Mouse (Mus musculus) forebrain, embryonic 15.5 days (tissue): ENCODE measurements around the gene Mrpl30. TPM values are rescaled to one million over a fixed set of nuclear protein-coding genes. Genes with fewer than 3 reads are reported as not detected.

Experiments used
- ATAC-seq: fragments of 200-750 bp; cut with Nextera tagmentation; replicated peaks from 2 replicates; pipeline ENCODE4 v1.8.0; 2017; ENCODE audit warnings: mild to moderate bottlenecking, moderate TSS enrichment, moderate library complexity
- H3K27ac ChIP-seq: fragments of 300-500 bp; sonication (generic); replicated peaks from 2 replicates; pipeline ENCODE4 v1.5.1; 2015; ENCODE audit warnings: mild to moderate bottlenecking, inconsistent platforms
- H3K27me3 ChIP-seq: fragments of 300-500 bp; sonication (generic); 2 replicates; pipeline ENCODE4 v1.6.1; 2015; ENCODE audit warnings: inconsistent platforms
- H3K36me3 ChIP-seq: fragments of 300-500 bp; sonication (generic); 2 replicates; pipeline ENCODE4 v1.6.1; 2015; ENCODE audit warnings: mild to moderate bottlenecking, inconsistent platforms
- H3K4me1 ChIP-seq: fragments of 300-500 bp; sonication (generic); 2 replicates; pipeline ENCODE4 v1.6.1; 2015; ENCODE audit warnings: inconsistent platforms
- H3K4me2 ChIP-seq: fragments of 300-500 bp; sonication (generic); replicated peaks from 2 replicates; pipeline ENCODE4 v1.6.1; 2015; ENCODE audit warnings: mild to moderate bottlenecking, inconsistent platforms
- H3K4me3 ChIP-seq: fragments of 300-500 bp; sonication (generic); 2 replicates; pipeline ENCODE4 v1.5.1; 2015; ENCODE audit warnings: mild to moderate bottlenecking, inconsistent platforms
- H3K9ac ChIP-seq: fragments of 300-500 bp; sonication (generic); replicated peaks from 2 replicates; pipeline ENCODE4 v1.6.1; 2015; ENCODE audit warnings: mild to moderate bottlenecking, inconsistent platforms
- H3K9me3 ChIP-seq: fragments of 300-500 bp; sonication (generic); 2 replicates; pipeline ENCODE4 v1.6.1; 2016; ENCODE audit warnings: inconsistent platforms
- WGBS: fragments of 180-500 bp; shearing (Covaris S2); methylation state at CpG from one replicate; pipeline ENCODE4 v1.1.7; 2015; ENCODE audit warnings: mixed read lengths; 5-methylcytosine and 5-hydroxymethylcytosine counted together
- polyA plus RNA-seq: library from polyadenylated mRNA; unstranded; fragments of >200 nt; fragmentation: Nextera tagmentation; extraction: Ambion mirVana; gene quantifications from 2 replicates; pipeline ENCODE4 v1.2.1, GENCODE M21; 2015

The Mrpl30 gene
- polyA plus RNA-seq, 1 experiment from 2014 or later = 242 TPM

DNA sequence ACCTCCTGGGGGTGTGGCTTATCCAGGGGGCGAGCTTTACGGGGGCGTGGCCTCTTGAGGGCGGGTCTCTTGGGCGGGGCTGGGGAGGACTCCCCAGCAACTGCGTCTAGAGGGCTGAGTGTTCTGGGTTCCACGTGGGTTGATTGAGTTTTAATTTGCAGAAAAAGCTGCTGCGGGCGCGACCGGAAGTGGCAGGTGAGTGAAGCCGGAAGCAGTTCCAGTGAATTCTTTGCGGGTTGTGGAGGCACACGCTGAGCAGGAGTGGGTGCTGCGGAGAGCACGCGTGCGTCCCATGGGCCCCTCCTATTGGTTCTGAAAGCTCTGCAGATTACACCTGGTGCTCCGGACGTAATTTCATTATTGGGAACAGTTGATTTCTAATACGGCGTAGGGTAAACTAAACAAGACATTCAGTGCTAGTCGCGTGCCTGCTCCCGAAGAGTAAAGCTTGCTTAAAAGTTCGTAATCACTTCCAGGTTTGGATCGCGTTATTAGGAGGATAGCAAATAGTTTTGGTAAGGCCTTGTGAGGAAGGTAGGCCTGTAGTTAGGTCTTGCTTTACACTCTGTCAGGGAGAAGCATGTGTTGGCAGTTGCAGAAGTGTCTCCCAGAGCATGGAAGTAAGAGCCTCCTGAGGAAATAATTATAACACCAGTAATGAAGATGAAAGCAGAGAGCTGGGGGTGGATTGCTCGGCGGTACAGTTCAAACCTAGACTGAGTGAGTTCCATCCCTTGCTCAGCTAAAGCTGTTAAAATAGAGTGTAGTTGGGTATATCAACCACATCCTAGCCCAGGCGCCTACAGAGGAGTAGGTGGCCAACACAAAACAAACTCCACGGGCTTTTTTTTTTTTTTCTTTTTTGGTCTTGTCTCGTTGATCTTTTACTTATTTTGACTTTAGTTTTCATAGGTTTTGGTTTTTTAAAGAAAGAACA is 17.9 kb upstream of the Mrpl30 start:
- peak overlapping the region; percentile 48 for H3K4me3 ChIP-seq
- 6% methylated on average over 33 of the region's 33 CpGs for WGBS
- no peaks in the 10 kb centered on the region for H3K9me3 ChIP-seq
- peak; percentile 95 for ATAC-seq
- peaks cover 13% of the 10 kb centered on the region; the same call in 1 of the 2 replicates for H3K27me3 ChIP-seq
- peak overlapping the region; percentile 69 for H3K4me2 ChIP-seq
- peaks cover 13% of the 10 kb centered on the region for H3K4me1 ChIP-seq
- peak overlapping the region; percentile 42 for H3K9ac ChIP-seq
- H3K36me3 ChIP-seq = peaks cover 18% of the 10 kb centered on the region
- peak overlapping the region; percentile 71 for H3K27ac ChIP-seq

DNA sequence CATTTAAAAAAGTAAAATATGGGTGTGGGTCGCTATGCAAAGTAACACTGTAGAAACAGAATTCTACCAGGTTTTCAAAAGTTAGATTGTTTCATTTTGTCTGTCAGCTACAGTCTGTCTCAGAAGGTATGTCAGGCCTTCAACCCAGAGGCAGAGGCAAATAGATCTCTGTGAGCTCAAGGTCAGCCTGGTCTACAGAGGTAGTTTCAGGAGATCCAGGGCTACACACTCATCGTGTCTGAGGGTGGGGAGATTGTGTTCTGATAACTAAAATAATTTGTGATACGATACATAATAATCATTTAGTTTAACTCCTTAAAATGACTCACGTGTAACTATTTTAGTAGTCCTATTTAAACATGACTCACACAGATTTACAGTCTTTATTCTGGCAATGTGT is 17.1 kb upstream of the Mrpl30 start:
- Histone ChIP-seq H3K9me3 (no peaks in the 10 kb centered on the region), H3K4me1 (peaks cover 13% of the 10 kb centered on the region), H3K9ac (no peak overlapping the region), H3K4me2 (peak overlapping the region; percentile 69), H3K36me3 (peaks cover 19% of the 10 kb centered on the region), H3K27me3 (peaks cover 13% of the 10 kb centered on the region; the same call in 1 of the 2 replicates), H3K27ac (no peak overlapping the region), H3K4me3 (peak overlapping the region; percentile 48; the same call in 1 of the 2 replicates)
- WGBS = 94% methylated on average over 4 of the region's 4 CpGs
- no peak for ATAC-seq

DNA sequence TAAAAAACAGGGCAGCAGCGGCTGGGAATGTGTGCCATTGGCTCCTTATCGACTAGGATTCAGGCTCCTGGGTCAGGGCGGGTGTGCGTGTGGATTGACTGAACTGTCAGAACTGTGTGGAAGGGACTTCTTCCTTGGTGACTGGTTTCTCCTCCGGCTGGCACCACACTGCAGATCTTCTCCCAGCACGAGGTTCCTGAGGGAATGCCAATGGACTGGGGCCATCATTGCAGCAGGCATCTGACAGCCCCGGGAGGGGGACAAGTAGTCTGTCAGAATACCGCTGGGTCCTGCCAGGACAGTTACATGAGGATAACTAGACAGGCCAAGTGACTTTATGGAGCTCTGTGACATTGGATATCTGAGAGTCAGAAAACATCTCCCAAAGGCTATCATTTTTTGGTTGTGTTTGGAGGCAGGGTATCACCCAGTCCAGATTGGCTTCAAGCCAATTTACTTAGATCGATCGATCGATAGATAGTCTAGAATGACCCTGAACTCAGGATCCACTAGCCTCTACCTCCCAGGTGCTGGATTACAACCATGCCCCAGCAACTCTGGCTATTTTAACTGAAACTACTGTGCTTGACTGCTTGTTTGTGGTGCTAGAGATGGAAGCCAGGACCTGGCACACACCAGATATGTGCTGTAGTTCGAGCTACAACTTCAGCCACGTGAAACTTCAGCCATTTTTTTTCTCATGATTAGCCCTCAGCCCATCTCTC is 12.4 kb upstream of the Mrpl30 start:
- ATAC-seq = no peak
- Histone ChIP-seq H3K4me3 (no peak overlapping the region), H3K27me3 (no peaks in the 10 kb centered on the region), H3K27ac (no peak overlapping the region), H3K4me2 (no peak overlapping the region), H3K36me3 (peaks cover 45% of the 10 kb centered on the region), H3K9ac (no peak overlapping the region), H3K4me1 (peaks cover 3% of the 10 kb centered on the region), H3K9me3 (no peaks in the 10 kb centered on the region)
- WGBS = 96% methylated on average over 13 of the region's 13 CpGs

DNA sequence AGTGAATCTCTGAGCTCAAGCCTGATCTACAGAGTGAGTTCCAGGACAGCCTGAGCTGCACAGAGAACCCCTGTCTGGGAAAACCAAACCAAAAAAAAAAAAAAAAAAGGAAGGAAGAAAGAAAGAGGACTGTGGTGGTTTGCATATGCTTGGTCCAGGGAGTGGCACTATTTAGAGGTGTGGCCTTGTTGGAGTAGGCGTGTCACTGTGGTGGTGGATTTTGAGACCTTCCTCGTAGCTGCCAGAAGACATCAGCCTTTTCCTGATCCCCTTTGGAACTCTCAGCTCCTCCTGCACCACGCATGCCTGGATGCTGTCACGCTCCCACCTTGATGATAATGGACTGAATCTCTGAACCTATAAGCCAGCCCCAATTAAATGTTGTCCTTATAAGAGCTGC is 6.9 kb upstream of the Mrpl30 start:
- no peak overlapping the region for H3K9ac ChIP-seq
- no peak overlapping the region for H3K4me3 ChIP-seq
- no peaks in the 10 kb centered on the region for H3K9me3 ChIP-seq
- no peaks in the 10 kb centered on the region for H3K4me1 ChIP-seq
- H3K36me3 ChIP-seq = peaks cover 36% of the 10 kb centered on the region
- WGBS = 92% methylated on average over 4 of the region's 4 CpGs
- H3K4me2 ChIP-seq = no peak overlapping the region
- H3K27me3 ChIP-seq = no peaks in the 10 kb centered on the region
- no peak for ATAC-seq
- H3K27ac ChIP-seq = no peak overlapping the region

DNA sequence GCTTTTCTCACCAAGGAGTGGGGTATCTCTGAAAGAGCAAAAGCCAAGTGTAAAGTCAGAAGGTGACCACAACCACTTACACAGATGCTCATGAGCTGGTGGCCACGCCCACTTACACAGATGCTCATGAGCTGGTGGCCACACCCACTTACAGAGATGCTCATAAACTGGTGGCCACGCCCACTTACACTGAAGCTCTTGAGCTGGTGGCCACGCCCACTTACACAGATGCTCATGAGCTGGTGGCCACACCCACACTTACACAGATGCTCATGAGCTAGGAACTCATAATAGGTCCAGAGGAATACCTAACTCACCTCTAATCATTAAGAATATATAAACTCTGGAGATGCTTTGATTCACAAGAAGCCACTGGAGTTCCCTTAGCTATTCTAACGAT is 5.8 kb upstream of the Mrpl30 start:
- ATAC-seq = no peak
- 89% methylated on average over 4 of the region's 4 CpGs for WGBS

DNA sequence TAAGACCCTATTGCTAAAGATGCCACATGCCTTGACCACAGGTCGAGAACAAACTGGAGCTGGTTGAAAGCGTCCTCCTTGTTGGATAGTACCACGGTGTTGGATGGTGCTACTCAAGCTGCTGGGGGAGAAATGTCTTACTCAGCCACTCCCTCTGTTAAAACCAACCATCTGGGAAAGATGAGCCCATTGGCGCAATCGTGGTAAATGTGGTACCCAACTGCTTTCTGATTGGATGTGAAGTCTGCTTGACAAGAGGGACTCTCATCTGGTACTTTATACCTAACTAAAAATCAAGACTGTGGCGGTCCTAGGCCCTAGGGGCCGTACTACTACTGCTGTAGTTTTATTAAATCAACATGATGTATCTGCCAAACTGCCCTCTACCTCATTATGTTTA is 1.1 kb upstream of the Mrpl30 start:
- Histone ChIP-seq H3K27ac (no peak overlapping the region), H3K4me3 (peak overlapping the region; percentile 76), H3K36me3 (peaks cover 4% of the 10 kb centered on the region; the same call in 1 of the 2 replicates), H3K4me1 (peaks cover 22% of the 10 kb centered on the region), H3K27me3 (no peaks in the 10 kb centered on the region), H3K4me2 (peak overlapping the region; percentile 75), H3K9me3 (no peaks in the 10 kb centered on the region), H3K9ac (peak overlapping the region; percentile 71; the same call in 1 of the 2 replicates)
- WGBS = 82% methylated on average over 7 of the region's 7 CpGs
- no peak for ATAC-seq

More for the DNA sequence above, 5.8 kb upstream of the Mrpl30 start:
- no peaks in the 10 kb centered on the region for H3K9me3 ChIP-seq
- peaks cover 28% of the 10 kb centered on the region for H3K36me3 ChIP-seq
- H3K4me3 ChIP-seq = no peak overlapping the region
- H3K9ac ChIP-seq = no peak overlapping the region
- H3K4me2 ChIP-seq = no peak overlapping the region
- H3K27me3 ChIP-seq = no peaks in the 10 kb centered on the region
- H3K4me1 ChIP-seq = peaks cover 5% of the 10 kb centered on the region
- no peak overlapping the region for H3K27ac ChIP-seq

DNA sequence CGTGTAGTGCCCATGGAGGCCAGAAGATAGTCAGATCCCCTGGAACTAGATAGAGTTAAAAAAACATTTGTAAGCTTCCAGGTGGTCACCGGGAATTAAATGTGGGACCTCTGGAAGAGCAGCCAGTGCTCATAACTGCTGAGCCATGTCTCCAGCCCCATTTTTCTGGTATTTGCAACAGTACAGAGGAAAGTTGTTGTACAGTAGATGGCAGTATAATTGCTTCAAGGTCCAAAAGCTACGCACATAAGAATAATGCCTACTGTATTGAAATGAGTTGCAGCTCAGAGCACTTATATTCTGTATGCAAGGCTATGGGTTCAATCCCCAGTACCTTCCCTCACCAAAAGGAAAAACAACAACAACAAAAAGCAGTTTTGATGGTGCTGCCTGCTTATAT is 1.1 kb downstream of the Mrpl30 start:
- 62% methylated on average over 3 of the region's 3 CpGs for WGBS
- Histone ChIP-seq H3K27me3 (no peaks in the 10 kb centered on the region), H3K4me2 (peak overlapping the region; percentile 75), H3K4me3 (peak overlapping the region; percentile 76), H3K27ac (no peak overlapping the region), H3K36me3 (peaks cover 14% of the 10 kb centered on the region; the same call in 1 of the 2 replicates), H3K9me3 (no peaks in the 10 kb centered on the region), H3K9ac (no peak overlapping the region; the same call in 1 of the 2 replicates), H3K4me1 (peaks cover 22% of the 10 kb centered on the region)
- ATAC-seq = no peak

DNA sequence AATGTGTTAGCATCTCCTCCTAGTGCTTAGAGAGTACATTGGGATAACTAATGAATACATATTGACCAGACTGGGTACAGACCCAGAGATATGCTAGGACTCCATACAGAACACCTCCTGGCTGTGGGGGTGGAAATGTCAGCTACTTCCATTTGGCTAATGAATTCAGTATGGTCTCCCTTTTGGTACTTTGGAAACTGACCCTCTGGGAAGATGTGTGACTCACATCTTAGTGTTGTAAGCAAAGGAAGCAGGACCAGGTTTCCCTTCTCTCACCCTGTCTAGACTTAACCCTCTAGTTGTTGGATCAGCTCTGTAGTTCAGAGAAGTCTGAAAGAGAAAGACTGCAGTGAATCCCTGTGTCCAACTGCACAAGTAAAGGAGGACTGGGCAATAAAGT is 4.3 kb downstream of the Mrpl30 start:
- Histone ChIP-seq H3K9me3 (no peaks in the 10 kb centered on the region), H3K4me1 (peaks cover 15% of the 10 kb centered on the region), H3K4me3 (no peak overlapping the region), H3K36me3 (peaks cover 41% of the 10 kb centered on the region), H3K4me2 (no peak overlapping the region), H3K27ac (no peak overlapping the region), H3K9ac (no peak overlapping the region), H3K27me3 (no peaks in the 10 kb centered on the region)
- ATAC-seq = no peak

DNA sequence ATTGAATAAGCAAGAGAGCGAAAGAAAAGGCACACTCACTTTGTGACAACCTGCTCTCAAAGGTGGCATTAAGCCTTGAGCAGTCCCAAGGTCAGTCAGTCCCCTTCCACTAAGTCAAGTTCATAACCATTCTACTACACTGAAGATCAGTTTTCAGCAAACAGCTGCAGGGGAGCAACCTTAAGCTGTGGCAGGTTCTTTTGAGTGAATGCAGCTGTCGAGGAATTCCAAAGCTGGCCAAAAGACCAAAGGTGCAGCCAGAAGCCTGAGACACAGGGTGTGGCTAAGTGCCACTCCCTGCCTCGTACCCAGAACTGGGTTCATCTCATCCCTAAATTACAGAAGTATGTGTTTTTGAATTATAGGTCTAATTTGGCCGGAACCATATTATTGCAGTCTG is 9.5 kb downstream of the Mrpl30 start:
- ATAC-seq = no peak
- H3K9me3 ChIP-seq = no peaks in the 10 kb centered on the region
- no peak overlapping the region for H3K4me3 ChIP-seq
- WGBS = 88% methylated on average over 4 of the region's 4 CpGs
- H3K27ac ChIP-seq = no peak overlapping the region
- H3K4me1 ChIP-seq = no peaks in the 10 kb centered on the region
- H3K27me3 ChIP-seq = no peaks in the 10 kb centered on the region
- no peak overlapping the region for H3K4me2 ChIP-seq
- peaks cover 44% of the 10 kb centered on the region for H3K36me3 ChIP-seq
- H3K9ac ChIP-seq = no peak overlapping the region

DNA sequence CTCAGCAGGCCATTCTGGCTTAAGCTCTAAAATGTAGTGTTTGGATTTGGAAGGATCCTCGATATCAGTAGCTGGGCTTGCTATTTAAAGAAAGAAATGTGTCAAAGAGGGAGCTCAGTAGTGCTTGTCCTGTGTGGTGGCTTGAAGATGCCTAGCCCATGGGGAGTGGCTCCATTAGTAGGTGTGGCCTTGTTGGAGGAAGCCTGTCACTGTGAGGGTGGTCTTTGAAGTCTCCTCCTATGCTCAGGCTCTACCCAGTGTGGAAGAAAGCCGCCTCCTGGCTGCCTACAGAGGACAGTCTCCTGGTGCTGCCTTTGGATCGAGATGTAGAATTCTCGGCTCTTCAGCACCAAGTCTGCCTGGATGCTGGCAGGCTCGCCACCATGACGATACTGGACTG is 10.0 kb downstream of the Mrpl30 start:
- ATAC-seq = no peak
- Histone ChIP-seq H3K4me1 (no peaks in the 10 kb centered on the region), H3K36me3 (peaks cover 41% of the 10 kb centered on the region), H3K4me2 (no peak overlapping the region), H3K27me3 (no peaks in the 10 kb centered on the region), H3K9me3 (no peaks in the 10 kb centered on the region), H3K27ac (no peak overlapping the region), H3K9ac (no peak overlapping the region), H3K4me3 (no peak overlapping the region)
- 58% methylated on average over 6 of the region's 6 CpGs for WGBS

DNA sequence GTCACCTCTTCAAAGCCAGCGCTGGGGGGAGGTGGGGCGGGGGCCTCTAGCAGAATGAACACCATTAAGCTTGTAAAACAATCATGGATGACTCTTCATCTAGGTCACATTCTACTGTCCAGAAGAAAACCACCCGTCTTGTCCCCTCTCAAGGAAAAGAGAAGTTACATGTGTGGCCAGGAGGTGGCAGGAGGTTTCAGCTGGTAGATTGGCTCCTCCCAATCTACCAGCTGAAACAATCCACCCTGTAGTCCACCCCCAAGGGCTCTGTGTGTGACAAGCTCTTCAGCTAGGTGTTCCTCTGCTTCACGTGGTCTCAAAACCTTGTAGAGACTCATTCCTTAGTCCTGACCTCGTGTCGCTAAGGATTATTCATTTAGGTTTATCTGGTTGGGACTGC is 12.9 kb downstream of the Mrpl30 start:
- no peaks in the 10 kb centered on the region for H3K9me3 ChIP-seq
- peaks cover 20% of the 10 kb centered on the region for H3K36me3 ChIP-seq
- 43% methylated on average over 6 of the region's 6 CpGs for WGBS
- no peaks in the 10 kb centered on the region for H3K27me3 ChIP-seq
- no peak overlapping the region for H3K9ac ChIP-seq
- H3K27ac ChIP-seq = no peak overlapping the region
- no peaks in the 10 kb centered on the region for H3K4me1 ChIP-seq
- ATAC-seq = no peak
- no peak overlapping the region for H3K4me2 ChIP-seq
- no peak overlapping the region for H3K4me3 ChIP-seq

DNA sequence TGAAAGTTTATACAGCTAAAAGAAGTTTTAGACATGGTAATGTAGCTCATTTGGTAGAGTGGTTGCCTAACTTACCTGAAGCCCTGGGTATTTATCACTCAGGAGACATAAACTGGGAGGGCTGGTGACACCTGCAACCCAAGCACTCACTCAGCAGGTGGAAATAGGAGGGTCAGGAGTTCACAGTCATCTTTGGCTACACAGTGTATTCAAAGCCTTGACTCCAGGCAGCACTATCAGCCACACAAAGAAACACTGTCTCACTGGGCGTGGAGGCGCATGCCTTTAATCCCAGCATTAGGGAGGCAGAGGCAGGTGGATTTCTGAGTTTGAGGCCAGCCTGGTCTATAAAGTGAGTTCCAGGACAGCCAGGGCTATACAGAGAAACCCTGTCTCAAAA is 22.5 kb downstream of the Mrpl30 start:
- ATAC-seq = no peak
- Histone ChIP-seq H3K27ac (no peak overlapping the region), H3K4me2 (no peak overlapping the region), H3K4me1 (no peaks in the 10 kb centered on the region), H3K9me3 (no peaks in the 10 kb centered on the region), H3K9ac (no peak overlapping the region), H3K4me3 (no peak overlapping the region), H3K36me3 (no peaks in the 10 kb centered on the region), H3K27me3 (no peaks in the 10 kb centered on the region)
- 85% methylated on average over 2 of the region's 2 CpGs for WGBS
